Mouse (Mus musculus) hindbrain, embryonic 13.5 days (tissue): ENCODE measurements around the gene Maob. TPM values are rescaled to one million over a fixed set of nuclear protein-coding genes. Genes with fewer than 3 reads are reported as not detected.

Experiments
- ATAC-seq: fragments of 200-750 bp; cut with Nextera tagmentation; 2 replicates; pipeline ENCODE4 v1.8.0; 2017; ENCODE audit warnings: moderate TSS enrichment; ENCODE audit not compliant: low FRiP score
- H3K27ac ChIP-seq: fragments of 300-500 bp; sonication (generic); 2 replicates; pipeline ENCODE4 v1.5.1; 2015; ENCODE audit warnings: inconsistent platforms, mild to moderate bottlenecking, moderate library complexity
- H3K27me3 ChIP-seq: fragments of 300-500 bp; sonication (generic); 2 replicates; pipeline ENCODE4 v1.6.1; 2015; ENCODE audit warnings: mild to moderate bottlenecking, inconsistent platforms
- H3K36me3 ChIP-seq: fragments of 300-500 bp; sonication (generic); 2 replicates; pipeline ENCODE4 v1.6.1; 2015; ENCODE audit warnings: mild to moderate bottlenecking, inconsistent platforms
- H3K4me1 ChIP-seq: fragments of 300-500 bp; sonication (generic); replicated peaks from 2 replicates; pipeline ENCODE4 v1.6.1; 2015; ENCODE audit warnings: inconsistent platforms
- H3K4me2 ChIP-seq: fragments of 300-500 bp; sonication (generic); 2 replicates; pipeline ENCODE4 v1.6.1; 2015; ENCODE audit warnings: inconsistent platforms, mild to moderate bottlenecking, moderate library complexity
- H3K4me3 ChIP-seq: fragments of 300-500 bp; sonication (generic); 2 replicates; pipeline ENCODE4 v1.5.1; 2015; ENCODE audit warnings: mild to moderate bottlenecking, inconsistent platforms
- H3K9ac ChIP-seq: fragments of 300-500 bp; sonication (generic); 2 replicates; pipeline ENCODE4 v1.6.1; 2015; ENCODE audit warnings: mild to moderate bottlenecking, inconsistent platforms
- H3K9me3 ChIP-seq: fragments of 300-500 bp; sonication (generic); 2 replicates; pipeline ENCODE4 v1.6.1; 2016; ENCODE audit warnings: inconsistent platforms
- WGBS: fragments of 180-500 bp; shearing (Covaris S2); methylation state at CpG from one replicate; pipeline ENCODE4 v1.1.7; 2015; 5-methylcytosine and 5-hydroxymethylcytosine counted together
- polyA plus RNA-seq: library from polyadenylated mRNA; unstranded; fragments of >200 nt; fragmentation: Nextera tagmentation; extraction: Ambion mirVana; gene quantifications from 2 replicates; pipeline ENCODE4 v1.2.1, GENCODE M21; 2015

The Maob gene
- 3.0 and 3.1 TPM in 2 replicates for polyA plus RNA-seq

DNA sequence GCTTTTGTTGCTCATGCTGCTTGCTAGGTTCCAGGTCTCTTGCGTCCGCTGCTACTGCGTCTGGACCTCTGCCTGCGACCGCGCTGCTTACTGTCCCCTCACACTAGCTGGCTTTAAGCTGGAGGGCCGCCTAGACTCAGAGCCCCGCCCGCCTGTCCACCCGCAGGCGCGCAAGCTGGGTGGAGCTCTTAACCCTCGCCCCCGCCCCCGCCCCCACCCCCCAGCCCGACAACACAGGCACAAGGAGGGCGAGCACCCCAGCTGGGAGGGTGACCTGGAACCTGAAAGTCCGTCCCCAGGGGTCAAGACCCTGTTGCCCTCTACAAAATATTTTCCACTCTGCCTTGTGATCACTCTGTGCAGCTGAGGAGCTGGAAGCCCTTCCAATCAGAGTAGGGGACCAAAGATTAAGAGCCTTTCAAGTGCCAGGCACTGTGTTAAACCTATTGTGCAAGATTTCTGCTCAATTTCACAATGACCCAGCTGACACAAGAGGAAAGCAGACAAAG, at the start of gene Maob:
Gene Maob (minus strand): TSS at position 106 of the 509 bp plus-strand sequence.
- ATAC-seq = 0 out of 2 replicates have a peak, but pooled peaks have one; percentile 36
- H3K4me1 ChIP-seq = no peaks in the 10 kb centered on the region
- 13% methylated on average over 18 of the region's 18 CpGs for WGBS
- H3K4me2 ChIP-seq = peak within 1 kb of the TSS; percentile 51
- H3K9ac ChIP-seq = peak within 1 kb of the TSS; percentile 29; the same call in 1 of the 2 replicates
- no peaks in the 10 kb centered on the region for H3K9me3 ChIP-seq
- H3K27ac ChIP-seq = no peak within 1 kb of the TSS
- H3K36me3 ChIP-seq = no peaks in the 10 kb centered on the region
- peak within 1 kb of the TSS; percentile 28 for H3K4me3 ChIP-seq
- no peaks in the 10 kb centered on the region for H3K27me3 ChIP-seq

DNA sequence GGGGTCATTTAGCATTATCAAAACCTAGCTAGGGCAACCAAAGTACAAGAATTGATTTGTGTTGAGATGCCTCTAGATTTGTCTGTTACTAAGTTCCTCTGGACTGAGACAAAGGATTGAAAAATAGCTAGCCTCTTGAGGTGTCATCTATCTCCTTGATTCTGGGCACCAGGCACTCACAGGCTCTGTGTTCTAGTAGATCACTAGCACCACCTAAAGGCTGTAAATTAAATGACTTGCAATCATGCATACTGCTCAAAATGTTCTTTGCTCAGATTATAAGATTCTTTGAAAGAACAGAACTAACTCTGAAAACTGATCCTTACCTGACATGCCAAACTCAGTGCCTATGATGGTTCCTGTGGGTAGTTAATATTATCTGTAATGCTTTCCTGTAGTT, 43.1 kb upstream of the Maob start:
- Histone ChIP-seq H3K4me3 (no peak overlapping the region), H3K4me1 (no peaks in the 10 kb centered on the region), H3K27ac (no peak overlapping the region), H3K36me3 (no peaks in the 10 kb centered on the region), H3K9ac (no peak overlapping the region), H3K27me3 (no peaks in the 10 kb centered on the region), H3K9me3 (no peaks in the 10 kb centered on the region), H3K4me2 (no peak overlapping the region)
- ATAC-seq = no peak

DNA sequence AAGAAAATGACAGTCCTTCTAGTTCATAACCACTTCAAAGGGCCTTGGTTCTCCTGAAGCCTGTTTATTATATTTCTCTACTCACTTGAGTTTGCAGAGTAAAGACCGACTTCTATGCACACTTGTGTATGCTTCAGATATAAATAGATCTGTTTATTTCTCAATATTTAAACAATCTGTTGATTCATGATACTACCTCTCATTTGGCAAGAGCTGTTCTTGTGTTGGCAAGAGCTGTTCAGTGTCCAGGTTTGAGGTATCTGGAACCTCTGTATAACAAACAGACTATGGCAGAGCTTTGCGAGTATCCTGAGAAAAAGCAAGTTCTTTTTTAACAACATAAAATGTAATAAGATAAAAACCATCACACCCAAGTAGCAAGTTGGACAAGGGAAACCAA, 28.9 kb upstream of the Maob start:
- H3K4me1 ChIP-seq = no peaks in the 10 kb centered on the region
- H3K4me3 ChIP-seq = no peak overlapping the region
- H3K9me3 ChIP-seq = no peaks in the 10 kb centered on the region
- no peak overlapping the region for H3K9ac ChIP-seq
- 97% methylated on average over 2 of the region's 2 CpGs for WGBS
- ATAC-seq = no peak
- H3K27ac ChIP-seq = no peak overlapping the region
- no peak overlapping the region for H3K4me2 ChIP-seq
- no peaks in the 10 kb centered on the region for H3K36me3 ChIP-seq
- H3K27me3 ChIP-seq = no peaks in the 10 kb centered on the region

DNA sequence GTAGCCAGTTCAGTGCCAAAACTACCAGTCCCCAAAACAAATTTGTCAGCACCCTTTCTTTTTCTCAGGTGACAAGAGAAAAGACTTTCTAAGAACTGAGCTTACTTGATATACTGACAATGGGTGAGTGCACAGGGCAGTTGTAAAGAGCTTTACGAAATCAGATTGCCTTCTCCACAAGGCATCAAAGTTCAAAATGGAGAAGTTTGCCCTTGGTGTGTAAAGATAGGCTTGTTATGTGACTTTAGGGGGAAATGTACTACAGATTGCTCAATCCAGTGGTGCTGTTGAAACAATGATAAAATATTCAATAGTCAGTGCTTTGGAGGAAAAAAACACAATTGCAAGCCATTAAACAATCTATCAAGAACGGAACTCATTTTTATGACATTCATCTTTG, 24.3 kb upstream of the Maob start:
- ATAC-seq = no peak
- no peak overlapping the region for H3K27ac ChIP-seq
- H3K4me1 ChIP-seq = no peaks in the 10 kb centered on the region
- H3K9ac ChIP-seq = no peak overlapping the region
- H3K27me3 ChIP-seq = no peaks in the 10 kb centered on the region
- 93% methylated on average over 2 of the region's 2 CpGs for WGBS
- no peaks in the 10 kb centered on the region for H3K36me3 ChIP-seq
- H3K9me3 ChIP-seq = no peaks in the 10 kb centered on the region
- H3K4me2 ChIP-seq = no peak overlapping the region
- H3K4me3 ChIP-seq = no peak overlapping the region

DNA sequence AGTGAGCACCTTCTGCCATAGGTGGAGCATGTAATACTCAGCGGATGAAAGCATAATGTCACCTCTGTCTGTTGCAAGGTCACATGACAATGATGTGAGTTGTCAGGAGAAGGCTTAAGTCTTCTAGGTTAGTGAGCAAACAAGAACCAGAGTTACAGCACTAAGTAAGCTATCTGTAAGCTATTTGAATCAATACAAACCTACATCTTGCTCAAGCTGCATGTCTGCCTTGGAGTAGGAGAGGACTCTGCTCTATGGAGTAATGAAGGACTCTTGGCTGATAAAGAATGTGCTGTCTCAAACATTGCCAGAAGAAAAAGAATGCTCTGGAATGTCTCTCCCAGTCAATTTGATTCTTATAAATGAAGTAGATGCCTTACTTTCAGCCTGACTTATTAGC, 20.1 kb upstream of the Maob start:
- no peaks in the 10 kb centered on the region for H3K9me3 ChIP-seq
- no peak overlapping the region for H3K4me3 ChIP-seq
- H3K4me2 ChIP-seq = no peak overlapping the region
- no peak overlapping the region for H3K9ac ChIP-seq
- ATAC-seq = no peak
- 93% methylated on average over 1 of the region's 1 CpGs for WGBS
- H3K27ac ChIP-seq = no peak overlapping the region
- H3K27me3 ChIP-seq = no peaks in the 10 kb centered on the region
- no peaks in the 10 kb centered on the region for H3K36me3 ChIP-seq
- H3K4me1 ChIP-seq = no peaks in the 10 kb centered on the region

DNA sequence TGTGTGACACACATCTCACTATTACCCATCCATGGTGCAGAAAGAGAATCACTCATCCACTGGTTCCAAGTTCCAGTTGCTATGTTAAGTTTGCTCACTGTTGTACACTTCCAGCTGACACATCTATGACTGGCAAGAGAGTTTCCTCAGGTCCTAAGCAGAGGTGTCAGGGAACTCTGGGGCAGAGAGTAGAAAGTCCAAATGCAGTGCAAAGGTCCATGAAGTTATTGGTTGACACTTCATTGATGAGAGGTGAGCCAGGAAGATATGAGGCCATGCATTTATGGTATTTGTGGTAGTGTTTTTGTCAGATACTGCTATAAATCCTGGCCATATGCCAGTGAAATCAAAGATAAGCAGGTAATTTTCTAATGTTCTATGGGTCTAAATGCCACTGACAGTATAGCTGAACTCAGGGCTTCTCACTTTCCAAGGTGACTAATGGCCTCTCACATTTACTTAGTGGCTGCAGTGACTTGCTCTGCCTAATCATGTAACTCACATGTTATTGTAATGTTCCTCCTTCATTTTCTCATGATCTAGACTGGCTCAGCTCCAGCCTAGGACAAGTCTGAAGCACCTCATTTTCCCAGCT, 19.4 kb upstream of the Maob start:
- ATAC-seq = no peak
- no peak overlapping the region for H3K4me2 ChIP-seq
- H3K4me1 ChIP-seq = no peaks in the 10 kb centered on the region
- no peaks in the 10 kb centered on the region for H3K36me3 ChIP-seq
- no peaks in the 10 kb centered on the region for H3K27me3 ChIP-seq
- H3K9ac ChIP-seq = no peak overlapping the region
- no peak overlapping the region for H3K27ac ChIP-seq
- no peaks in the 10 kb centered on the region for H3K9me3 ChIP-seq
- no peak overlapping the region for H3K4me3 ChIP-seq

DNA sequence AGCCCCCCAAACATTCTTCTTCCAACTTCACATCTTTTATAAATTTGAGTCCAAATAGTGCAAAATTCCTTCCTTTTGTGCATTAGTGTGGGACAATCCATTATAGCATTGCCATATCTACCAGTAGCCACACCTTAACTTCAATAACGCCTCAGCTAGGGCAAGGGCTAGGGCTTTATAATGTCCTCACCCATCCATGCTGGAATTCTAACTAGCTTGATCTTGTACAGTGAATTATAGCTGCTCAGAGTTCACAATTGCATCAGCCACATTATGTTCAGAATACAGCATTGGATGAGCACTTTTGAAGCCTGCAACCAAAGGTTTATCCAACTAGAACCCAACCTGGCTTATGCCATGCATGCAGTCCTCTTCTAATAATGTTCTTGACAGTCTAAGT, 8.9 kb upstream of the Maob start:
- H3K27ac ChIP-seq = no peak overlapping the region
- no peaks in the 10 kb centered on the region for H3K9me3 ChIP-seq
- no peak for ATAC-seq
- H3K4me3 ChIP-seq = no peak overlapping the region
- H3K27me3 ChIP-seq = no peaks in the 10 kb centered on the region
- 91% methylated on average over 1 of the region's 1 CpGs for WGBS
- H3K36me3 ChIP-seq = no peaks in the 10 kb centered on the region
- H3K4me1 ChIP-seq = no peaks in the 10 kb centered on the region
- H3K9ac ChIP-seq = no peak overlapping the region
- no peak overlapping the region for H3K4me2 ChIP-seq

DNA sequence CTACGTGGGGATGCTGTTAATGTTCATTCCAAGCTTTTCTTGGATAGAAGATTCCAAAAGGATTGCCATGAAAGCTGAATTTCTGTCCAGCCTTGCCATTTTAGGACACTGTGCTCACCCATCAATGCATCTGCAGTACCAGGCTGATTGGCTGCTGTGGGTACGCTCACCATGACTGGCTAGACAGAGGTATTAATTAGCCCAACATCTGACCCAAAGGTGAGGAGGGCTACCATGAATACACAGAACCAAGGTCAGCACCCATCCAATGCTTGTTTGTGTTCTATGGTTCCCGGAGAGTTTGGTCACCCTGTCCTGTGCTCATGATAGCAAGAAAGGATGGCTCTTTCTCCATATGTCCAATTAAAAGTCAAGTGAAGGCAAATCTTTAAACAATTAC, 1.2 kb downstream of the Maob start:
- Histone ChIP-seq H3K4me3 (no peak overlapping the region), H3K27me3 (no peaks in the 10 kb centered on the region), H3K36me3 (no peaks in the 10 kb centered on the region), H3K9me3 (no peaks in the 10 kb centered on the region), H3K4me1 (no peaks in the 10 kb centered on the region), H3K4me2 (no peak overlapping the region), H3K27ac (no peak overlapping the region), H3K9ac (no peak overlapping the region)
- ATAC-seq = no peak
- WGBS = 95% methylated on average over 3 of the region's 3 CpGs

DNA sequence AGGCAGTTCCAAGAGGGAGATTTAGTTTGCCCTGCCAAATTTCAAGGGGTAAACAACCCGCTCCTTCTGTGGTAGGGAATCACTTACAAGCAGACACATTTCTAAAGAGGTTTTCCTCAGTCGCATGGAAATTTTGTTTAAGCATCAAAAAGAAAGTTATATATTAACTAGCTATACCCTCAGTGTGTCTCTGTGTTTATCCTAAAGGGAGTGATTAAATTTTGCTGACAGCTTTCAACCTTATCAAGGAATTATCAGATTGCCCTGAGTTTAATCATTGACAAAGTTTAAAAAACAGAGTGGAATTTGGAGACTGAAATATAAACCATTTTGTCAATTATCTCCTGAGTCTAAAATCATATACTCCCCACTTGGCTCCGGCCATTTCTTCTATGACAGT, 5.1 kb downstream of the Maob start:
- H3K9ac ChIP-seq = no peak overlapping the region
- no peaks in the 10 kb centered on the region for H3K36me3 ChIP-seq
- no peak overlapping the region for H3K27ac ChIP-seq
- H3K4me1 ChIP-seq = no peaks in the 10 kb centered on the region
- no peak overlapping the region for H3K4me3 ChIP-seq
- H3K27me3 ChIP-seq = no peaks in the 10 kb centered on the region
- H3K9me3 ChIP-seq = no peaks in the 10 kb centered on the region
- no peak overlapping the region for H3K4me2 ChIP-seq
- ATAC-seq = no peak
- 67% methylated on average over 3 of the region's 3 CpGs for WGBS

DNA sequence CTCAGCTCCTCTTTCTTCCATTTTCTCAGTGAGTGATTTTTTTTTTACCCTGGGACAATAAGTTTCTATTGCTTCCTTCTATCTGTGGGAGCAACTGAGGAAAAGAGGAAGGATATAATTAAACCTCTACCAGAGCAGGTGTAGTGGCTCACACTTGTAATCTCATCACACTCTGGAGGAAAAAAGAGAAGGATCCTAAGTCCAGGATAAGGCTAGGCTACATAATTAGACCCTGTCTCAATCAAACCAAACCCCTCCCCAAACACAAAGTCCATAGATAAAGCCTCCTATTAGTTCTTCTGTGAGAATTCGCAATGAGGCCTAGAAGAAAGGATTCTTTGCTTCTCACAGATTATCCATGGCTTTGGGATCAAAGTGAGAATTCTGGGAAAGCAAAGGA, 49.7 kb downstream of the Maob start:
- H3K9ac ChIP-seq = no peak overlapping the region
- no peak overlapping the region for H3K4me2 ChIP-seq
- no peaks in the 10 kb centered on the region for H3K27me3 ChIP-seq
- WGBS = 69% methylated on average over 1 of the region's 1 CpGs
- no peaks in the 10 kb centered on the region for H3K9me3 ChIP-seq
- no peak for ATAC-seq
- no peak overlapping the region for H3K27ac ChIP-seq
- no peaks in the 10 kb centered on the region for H3K4me1 ChIP-seq
- H3K36me3 ChIP-seq = no peaks in the 10 kb centered on the region
- no peak overlapping the region for H3K4me3 ChIP-seq

DNA sequence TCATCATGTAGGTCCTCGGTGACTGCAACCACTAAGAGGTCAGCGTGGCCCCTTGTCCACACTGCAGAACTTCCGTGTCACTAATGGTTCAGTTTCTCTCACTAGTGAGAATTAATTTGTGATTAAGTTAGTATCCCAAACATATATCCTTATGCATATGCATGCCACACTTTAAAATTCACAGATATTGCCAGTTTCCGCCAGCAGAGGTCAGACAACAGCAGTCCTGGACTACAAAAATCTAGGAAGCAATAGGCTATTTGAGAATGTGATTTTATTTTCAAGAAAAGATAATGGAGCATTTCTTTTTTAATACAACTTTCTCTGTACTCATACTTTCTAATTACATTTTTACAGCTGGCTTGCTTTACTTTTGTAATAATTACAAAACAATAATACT, 51.0 kb downstream of the Maob start:
- Histone ChIP-seq H3K9ac (no peak overlapping the region), H3K4me2 (no peak overlapping the region), H3K36me3 (no peaks in the 10 kb centered on the region), H3K4me3 (no peak overlapping the region), H3K27ac (no peak overlapping the region), H3K9me3 (no peaks in the 10 kb centered on the region), H3K27me3 (no peaks in the 10 kb centered on the region), H3K4me1 (no peaks in the 10 kb centered on the region)
- 68% methylated on average over 4 of the region's 4 CpGs for WGBS
- ATAC-seq = no peak

DNA sequence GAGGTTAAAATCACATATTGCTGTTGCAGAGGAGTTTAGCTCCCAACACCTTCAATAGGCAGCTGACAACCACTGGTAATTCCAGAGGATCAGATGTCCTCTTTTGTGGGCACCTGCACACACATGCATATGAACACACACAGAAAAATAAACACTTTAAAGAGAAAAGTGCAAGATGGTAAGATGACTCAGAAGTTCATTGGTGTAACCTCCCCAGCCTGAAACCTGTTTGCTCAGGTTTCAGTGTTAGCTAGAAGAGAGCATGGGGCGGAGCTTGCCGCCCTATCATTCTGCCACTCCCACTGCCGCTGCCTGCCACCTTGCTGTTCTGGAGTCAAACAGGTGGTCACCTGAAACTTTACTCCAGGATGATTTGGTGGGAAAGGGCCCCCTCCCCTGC, 55.7 kb downstream of the Maob start:
- 56% methylated on average over 3 of the region's 3 CpGs for WGBS
- H3K9me3 ChIP-seq = no peaks in the 10 kb centered on the region
- no peak for ATAC-seq

DNA sequence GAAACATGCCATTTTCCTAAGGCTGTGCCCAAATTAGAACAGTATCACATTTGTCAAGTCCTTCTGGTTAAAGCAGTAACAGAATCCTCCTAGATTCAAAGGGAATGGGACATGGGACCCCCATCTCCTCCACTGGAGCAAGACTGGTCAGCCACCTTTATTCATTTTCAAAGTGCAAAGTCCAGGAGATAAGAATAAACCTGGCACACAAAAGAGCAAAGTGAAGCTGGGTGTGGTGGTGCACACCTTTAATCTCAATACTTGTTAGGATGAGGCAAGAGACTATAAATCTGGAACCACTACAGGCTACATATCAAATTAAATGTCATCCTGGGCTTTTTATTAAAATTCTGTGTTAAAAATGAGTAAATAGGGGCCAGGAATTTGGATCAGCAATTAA, 62.4 kb downstream of the Maob start:
- no peak overlapping the region for H3K4me2 ChIP-seq
- no peaks in the 10 kb centered on the region for H3K9me3 ChIP-seq
- H3K27me3 ChIP-seq = no peaks in the 10 kb centered on the region
- H3K4me3 ChIP-seq = no peak overlapping the region
- no peaks in the 10 kb centered on the region for H3K4me1 ChIP-seq
- no peak overlapping the region for H3K27ac ChIP-seq
- H3K36me3 ChIP-seq = no peaks in the 10 kb centered on the region
- no peak for ATAC-seq
- H3K9ac ChIP-seq = no peak overlapping the region

More for the DNA sequence above, 55.7 kb downstream of the Maob start:
- Histone ChIP-seq H3K27ac (no peak overlapping the region), H3K9ac (no peak overlapping the region), H3K4me3 (no peak overlapping the region), H3K36me3 (no peaks in the 10 kb centered on the region), H3K4me2 (no peak overlapping the region), H3K4me1 (no peaks in the 10 kb centered on the region), H3K27me3 (no peaks in the 10 kb centered on the region)
